Mouse (Mus musculus): ENCODE measurements around the gene Pmm2.

DNA sequence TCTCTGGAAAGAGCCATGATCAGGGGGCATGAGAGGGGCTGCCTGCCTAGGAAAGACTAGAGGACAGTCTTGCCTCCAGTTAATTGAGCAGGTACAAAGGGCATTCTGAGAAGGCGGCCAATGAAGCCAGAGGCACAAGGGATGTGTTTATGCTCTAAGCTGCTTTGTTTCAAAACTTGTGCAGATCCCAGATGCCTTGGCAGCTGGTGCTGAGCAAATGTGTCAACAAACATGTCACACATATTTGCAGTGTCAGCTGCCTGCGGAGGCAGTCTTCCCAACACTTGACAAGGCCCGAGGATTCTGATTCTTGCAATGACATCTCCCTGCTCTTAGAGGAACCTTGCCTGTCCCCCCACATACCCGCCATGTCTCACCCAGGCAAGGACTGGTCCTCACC, 42.1 kb upstream of the Pmm2 start:
- no peak for TF ChIP-seq POLR2A (IDR thresholded peaks at IDR 0.05; ENCODE audit: borderline replicate concordance, extremely low read depth, low read depth, low read length)
- TF ChIP-seq CTCF (IDR thresholded peaks at IDR 0.05; ENCODE audit: insufficient read depth, low read length) = no peak

Data from lung, adult 2 months (tissue).